Mouse (Mus musculus) T-helper 1 cell (primary cell): ENCODE measurements around the gene Dgke.
"Not testable (repeated sequence)": the region's sequence is repeated elsewhere in the genome, so short reads cannot be mapped to it uniquely, and the experiment has no call there.

ENCODE experiments used
- in situ Hi-C: fragments of 300-600 bp; cut with MboI, MseI; formaldehyde crosslinking; loops from one replicate; pipeline ENCODE4 v1.15.1; 2025; ENCODE audit warnings: high pct_unique_total_duplicates

Dgke gene

GRCm38 (mm10) chr11:89003078-89003477 is 63.6 kb downstream of the Dgke start:
- in situ Hi-C loops, result no loop called here

DNA sequence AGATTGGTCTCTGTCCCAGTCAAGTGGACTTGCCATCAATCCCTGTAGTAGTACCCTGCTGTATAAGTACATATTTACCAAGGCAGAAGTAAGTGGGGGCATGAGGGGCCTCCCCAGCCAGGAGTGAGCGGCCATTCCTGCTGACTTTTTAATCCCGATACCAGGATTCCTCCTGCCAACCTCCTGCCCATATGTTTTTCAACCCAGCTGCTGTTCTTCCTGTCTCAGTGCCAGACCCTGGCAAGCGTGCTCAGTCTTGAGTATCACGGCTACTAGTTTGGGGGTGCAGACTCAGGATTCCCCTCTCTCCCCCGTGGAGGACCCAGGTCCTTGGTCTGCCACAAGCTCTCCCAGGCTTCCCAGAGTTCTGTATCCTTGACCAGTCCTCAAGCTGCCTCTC is 64.0 kb downstream of the Dgke start:
- in situ Hi-C loops, result no loop called here

GRCm38 (mm10) chr11:89002068-89002467 is 64.6 kb downstream of the Dgke start:
- in situ Hi-C loops, result no loop called here

DNA sequence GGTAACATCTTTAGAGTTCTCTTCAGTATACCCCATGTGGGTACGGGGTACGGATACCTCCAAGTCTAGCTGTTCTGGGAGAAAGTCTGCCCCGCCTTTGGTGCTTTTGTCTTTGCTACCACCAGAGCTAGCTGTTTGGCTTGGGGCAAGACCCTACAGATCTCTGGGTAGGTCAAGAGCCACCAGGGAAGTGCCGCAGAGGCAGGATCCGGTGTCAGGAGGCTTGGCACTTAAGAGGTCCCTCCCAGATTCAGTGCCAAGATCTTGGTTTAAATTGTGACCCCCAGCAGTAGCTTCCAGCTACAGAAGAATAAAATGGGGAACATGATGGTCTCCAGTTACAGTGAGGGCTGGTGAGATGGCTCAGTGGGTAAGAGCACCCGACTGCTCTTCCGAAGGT is 65.1 kb downstream of the Dgke start:
- in situ Hi-C loops, result no loop called here

GRCm38 (mm10) chr11:89000527-89000819 is 66.2 kb downstream of the Dgke start:
- in situ Hi-C loops, result no loop called here

DNA sequence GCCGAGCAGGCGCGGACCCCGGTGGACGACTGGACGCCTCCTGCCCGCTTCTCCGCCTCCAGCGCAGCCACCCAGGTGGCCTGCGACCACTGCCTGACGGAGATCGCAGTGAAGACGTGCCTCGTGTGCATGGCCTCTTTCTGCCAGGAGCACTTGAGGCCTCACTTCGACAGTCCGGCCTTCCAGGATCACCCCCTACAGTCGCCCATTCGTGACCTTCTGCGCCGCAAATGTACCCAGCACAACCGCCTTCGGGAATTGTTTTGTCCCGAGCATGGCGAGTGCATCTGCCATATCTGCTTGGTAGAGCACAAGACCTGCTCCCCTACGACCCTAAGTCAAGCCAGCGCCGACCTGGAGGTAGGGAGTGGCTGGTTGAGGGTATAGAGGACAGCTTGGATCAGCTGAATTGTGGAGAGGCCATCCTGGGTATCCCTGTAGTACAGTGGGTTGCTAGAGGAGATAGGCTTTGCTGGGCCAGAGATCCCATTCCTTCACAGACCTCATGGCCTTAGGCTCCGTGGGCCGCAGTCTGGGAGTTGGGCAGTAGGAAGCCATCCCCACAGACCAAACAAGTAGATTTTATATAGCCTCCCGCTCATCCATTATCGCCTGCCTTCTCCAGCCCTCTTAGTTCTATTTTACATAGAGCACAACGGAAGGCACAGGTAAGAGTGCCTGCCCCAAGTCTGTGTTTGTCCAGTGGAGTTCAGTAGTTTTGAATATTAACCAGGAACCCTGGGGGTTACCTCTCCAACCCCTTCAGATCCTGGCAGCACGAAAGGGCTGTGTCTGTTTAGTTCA is 66.7 kb downstream of the Dgke start:
- in situ Hi-C loops, result no loop called here

GRCm38 (mm10) chr11:88998974-88999722 is 67.5 kb downstream of the Dgke start, which contains the start of gene Trim25:
Gene Trim25 (plus strand): TSS chr11:88999376.
- in situ Hi-C loops, result no loop called here

GRCm38 (mm10) chr11:88998406-88998805 is 68.2 kb downstream of the Dgke start:
- in situ Hi-C loops, result no loop called here

DNA sequence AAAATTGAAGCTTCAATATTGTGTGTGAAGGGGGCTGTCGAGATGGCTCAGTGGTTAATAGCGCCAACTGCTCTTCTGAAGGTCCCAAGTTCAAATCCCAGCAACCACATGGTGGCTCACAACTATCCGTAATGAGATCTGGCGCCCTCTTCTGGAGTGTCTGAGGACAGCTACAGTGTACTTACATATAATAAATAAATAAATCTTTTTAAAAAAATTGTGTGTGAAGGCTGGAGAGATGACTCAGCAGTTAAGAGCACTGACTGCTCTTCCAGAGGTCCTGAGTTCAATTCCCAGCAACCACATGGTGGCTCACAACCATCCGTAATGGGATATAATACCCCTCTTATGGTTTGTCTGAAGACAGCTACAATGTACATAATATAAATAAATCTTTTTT is 69.3 kb downstream of the Dgke start:
- in situ Hi-C loops, result not testable (repeated sequence)

DNA sequence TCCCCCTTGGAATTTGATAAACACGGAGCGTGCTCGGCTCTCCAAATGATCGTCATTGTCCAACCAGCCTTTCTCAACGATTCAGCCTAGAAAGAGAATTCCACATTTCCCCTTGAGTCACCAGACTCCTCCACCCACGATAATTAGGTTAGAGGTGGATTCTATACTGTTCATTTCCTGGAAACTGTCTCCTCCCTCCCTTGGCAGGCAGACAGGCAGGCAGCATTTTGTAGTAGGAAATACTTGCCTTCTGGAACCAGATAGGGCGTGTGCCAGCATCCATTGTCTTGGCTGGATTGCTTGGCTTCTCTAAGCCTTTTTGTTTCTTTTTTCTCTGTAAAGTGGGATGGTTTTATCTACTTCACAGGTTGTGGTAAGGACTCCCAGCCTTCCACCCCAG is 70.2 kb downstream of the Dgke start:
- in situ Hi-C loops, result no loop called here

DNA sequence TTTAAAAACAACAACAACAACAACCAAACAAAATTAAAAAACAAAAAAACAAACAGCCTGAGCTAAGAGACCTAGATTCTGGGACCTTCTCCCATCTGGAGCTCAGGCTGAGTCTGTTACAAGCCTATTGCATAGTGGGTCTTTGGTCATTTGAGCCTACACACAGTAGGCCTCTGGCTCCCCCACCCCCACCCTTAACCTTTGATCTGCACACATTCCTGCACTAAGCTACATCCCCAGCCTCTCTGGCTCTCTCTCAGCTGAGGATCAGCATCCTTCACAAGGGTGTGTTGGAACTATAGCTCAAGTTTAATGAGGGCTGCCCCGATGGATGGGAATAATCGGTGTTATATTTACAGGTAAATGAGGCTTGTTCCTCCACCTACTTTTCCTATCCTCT is 71.0 kb downstream of the Dgke start:
- in situ Hi-C loops, result no loop called here

DNA sequence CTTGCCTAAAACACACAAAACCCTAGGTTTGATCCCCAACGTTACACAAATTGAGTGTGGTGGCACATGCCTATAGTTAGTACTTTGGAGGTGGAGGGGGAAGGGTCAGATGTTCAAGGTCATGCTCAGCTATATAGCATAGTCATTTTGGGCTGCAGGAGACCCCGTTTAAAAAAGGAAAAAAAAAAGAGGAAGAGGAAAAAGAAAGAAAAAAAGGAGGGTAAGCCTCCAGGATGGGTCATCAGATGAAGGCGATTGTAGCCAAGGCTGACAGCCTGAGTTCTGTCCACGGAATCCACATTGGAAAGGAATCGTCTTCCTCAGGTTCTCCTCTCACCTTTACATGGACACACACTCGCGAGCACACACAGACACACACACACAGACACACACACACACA is 72.2 kb downstream of the Dgke start:
- in situ Hi-C loops, result no loop called here

GRCm38 (mm10) chr11:88993625-88994024 is 73.0 kb downstream of the Dgke start:
- in situ Hi-C loops, result no loop called here

- in situ Hi-C loops, result no loop called here
Observed at GRCm38 (mm10) chr11:88993186-88993585, 73.5 kb downstream of the Dgke start.

- in situ Hi-C loops, result no loop called here
Observed at GRCm38 (mm10) chr11:88989530-88989929, 77.1 kb downstream of the Dgke start.

- in situ Hi-C loops, result no loop called here
Observed at GRCm38 (mm10) chr11:88988956-88989355, 77.7 kb downstream of the Dgke start.

DNA sequence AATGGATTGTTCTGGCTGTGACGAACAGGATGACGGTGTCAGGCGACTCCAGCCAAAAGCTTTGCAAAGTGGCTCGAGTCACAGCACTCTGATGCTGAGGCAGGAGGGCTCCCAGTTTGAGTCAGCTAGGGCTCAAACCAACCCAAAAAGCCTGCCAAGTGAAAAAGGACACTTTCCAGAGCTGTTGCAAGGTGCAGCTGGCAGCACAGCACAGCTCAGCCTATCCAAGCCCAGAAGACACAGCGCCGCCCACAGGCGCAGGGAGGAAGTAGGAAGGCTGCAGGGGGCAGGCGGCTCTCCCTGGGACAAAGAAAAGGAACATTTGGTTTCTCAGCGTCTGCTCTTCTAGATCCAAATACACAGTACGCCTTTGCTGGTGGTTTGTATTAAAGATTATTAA is 80.0 kb downstream of the Dgke start:
- in situ Hi-C loops, result no loop called here
